Mouse (Mus musculus) adipocyte (in vitro differentiated cells): Measurements from ENCODE around the gene Olfr392.

Source experiments
- DNase-seq: peaks from one replicate; pipeline ENCODE4 v3.0.0-alpha.2; 2016; ENCODE audit warnings: low spot score

Olfr392 gene

GRCm38 (mm10) chr11:73816949-73817348 is at the start of gene Olfr392:
Olfr392 (minus strand) TSS chr11:73817049.
- no peak for DNase-seq

- DNase-seq, result no peak
Observed at GRCm38 (mm10) chr11:73851354-73851753, 34.5 kb upstream of the Olfr392 start, which contains the start of gene Olfr393. Olfr393 (minus strand) TSS chr11:73851454.

- no peak for DNase-seq
Observed at GRCm38 (mm10) chr11:73802952-73803351, 13.9 kb downstream of the Olfr392 start, which contains the start of gene Olfr391-ps. Olfr391-ps (minus strand) TSS chr11:73803052.

- DNase-seq, result no peak
Observed at GRCm38 (mm10) chr11:73782664-73783063, 34.2 kb downstream of the Olfr392 start, which contains the start of gene Olfr390. Olfr390 (plus strand) TSS chr11:73782964.

GRCm38 (mm10) chr11:73780613-73781012 is 36.2 kb downstream of the Olfr392 start, which contains the start of gene Olfr389:
Olfr389 (minus strand) TSS chr11:73780713.
- no peak for DNase-seq
